Mouse (Mus musculus) erythroblast, embryonic 14.5 days (primary cell): Measurements from ENCODE around the gene Adh5. TPM values are rescaled to one million over a fixed set of nuclear protein-coding genes. Genes with fewer than 3 reads are reported as not detected.
"Not testable (repeated sequence)": the region's sequence is repeated elsewhere in the genome, so short reads cannot be mapped to it uniquely, and the experiment has no call there.

Experiments used
- H3K27me3 ChIP-seq: 2 replicates; pipeline ENCODE4 v1.6.1; 2012; ENCODE audit warnings: inconsistent platforms; ENCODE audit not compliant: control insufficient read depth
- H3K36me3 ChIP-seq: 2 replicates; pipeline ENCODE4 v1.6.1; 2012; ENCODE audit warnings: mild to moderate bottlenecking, inconsistent platforms; ENCODE audit not compliant: control insufficient read depth
- H3K4me1 ChIP-seq: 2 replicates; pipeline ENCODE4 v1.6.1; 2012; ENCODE audit warnings: inconsistent platforms; ENCODE audit not compliant: control insufficient read depth
- H3K4me3 ChIP-seq: replicated peaks from 2 replicates; pipeline ENCODE3; 2012; ENCODE audit warnings: moderate library complexity, mild to moderate bottlenecking, inconsistent platforms
- H3K9me3 ChIP-seq: 2 replicates; pipeline ENCODE4 v1.6.1; 2012; ENCODE audit warnings: low read length, inconsistent platforms, mixed read lengths; ENCODE audit not compliant: control insufficient read depth
- GATA1 ChIP-seq: IDR thresholded peaks from 2 replicates; pipeline ENCODE4 v1.6.1; 2012; ENCODE audit warnings: low read length, inconsistent platforms, mixed read lengths
- TAL1 ChIP-seq: IDR thresholded peaks from 3 replicates; pipeline ENCODE4 v1.6.1; 2012; ENCODE audit warnings: low read length, inconsistent platforms, mixed read lengths
- polyA plus RNA-seq: library from polyadenylated mRNA; stranded (reverse); fragments of >175 nt; gene quantifications from 2 replicates; pipeline ENCODE4 v1.2.3, GENCODE M21; 2012

Gene Adh5
- polyA plus RNA-seq, 1 experiment = 0.34 TPM

- Histone ChIP-seq H3K4me3 (no peak overlapping the region), H3K9me3 (no peaks in the 10 kb centered on the region), H3K36me3 (peaks cover 89% of the 10 kb centered on the region), H3K4me1 (no peaks in the 10 kb centered on the region), H3K27me3 (no peaks in the 10 kb centered on the region)
- no peak for TF ChIP-seq GATA1
- no peak for TF ChIP-seq TAL1
Observed at GRCm38 (mm10) chr3:138452169-138452568, 9.3 kb downstream of the Adh5 start.

- Histone ChIP-seq H3K36me3 (peaks cover 92% of the 10 kb centered on the region), H3K27me3 (no peaks in the 10 kb centered on the region), H3K4me1 (no peaks in the 10 kb centered on the region), H3K9me3 (no peaks in the 10 kb centered on the region), H3K4me3 (no peak overlapping the region)
- TF ChIP-seq GATA1 = no peak
- no peak for TF ChIP-seq TAL1
Observed at GRCm38 (mm10) chr3:138454234-138454633, 11.3 kb downstream of the Adh5 start.

GRCm38 (mm10) chr3:138454711-138455435 is 12.0 kb downstream of the Adh5 start:
- TF ChIP-seq TAL1 = no peak
- no peak for TF ChIP-seq GATA1
- Histone ChIP-seq H3K4me3 (no peak overlapping the region), H3K4me1 (no peaks in the 10 kb centered on the region), H3K9me3 (no peaks in the 10 kb centered on the region), H3K27me3 (no peaks in the 10 kb centered on the region), H3K36me3 (peaks cover 92% of the 10 kb centered on the region)

- Histone ChIP-seq H3K36me3 (peaks cover 98% of the 10 kb centered on the region), H3K4me1 (no peaks in the 10 kb centered on the region), H3K9me3 (no peaks in the 10 kb centered on the region), H3K27me3 (no peaks in the 10 kb centered on the region), H3K4me3 (no peak overlapping the region)
- TF ChIP-seq TAL1 (no peak), GATA1 (no peak)
Observed at GRCm38 (mm10) chr3:138458441-138458840, 15.5 kb downstream of the Adh5 start.

- H3K4me3 ChIP-seq = no peak overlapping the region
- H3K9me3 ChIP-seq = no peaks in the 10 kb centered on the region
- peaks cover 97% of the 10 kb centered on the region for H3K36me3 ChIP-seq
- TF ChIP-seq TAL1 (no peak), GATA1 (no peak)
- H3K27me3 ChIP-seq = no peaks in the 10 kb centered on the region
- no peaks in the 10 kb centered on the region for H3K4me1 ChIP-seq
Observed at GRCm38 (mm10) chr3:138460260-138460659, 17.4 kb downstream of the Adh5 start.

GRCm38 (mm10) chr3:138461832-138462231 is 18.9 kb downstream of the Adh5 start:
- Histone ChIP-seq H3K9me3 (no peaks in the 10 kb centered on the region), H3K4me3 (no peak overlapping the region), H3K36me3 (peaks cover 97% of the 10 kb centered on the region), H3K27me3 (no peaks in the 10 kb centered on the region), H3K4me1 (no peaks in the 10 kb centered on the region)
- TF ChIP-seq GATA1 (no peak), TAL1 (no peak)

GRCm38 (mm10) chr3:138463137-138463536 is 20.2 kb downstream of the Adh5 start:
- peaks cover 96% of the 10 kb centered on the region for H3K36me3 ChIP-seq
- H3K4me3 ChIP-seq = no peak overlapping the region
- H3K27me3 ChIP-seq = no peaks in the 10 kb centered on the region
- no peaks in the 10 kb centered on the region for H3K9me3 ChIP-seq
- no peak for TF ChIP-seq TAL1
- TF ChIP-seq GATA1 = no peak
- no peaks in the 10 kb centered on the region for H3K4me1 ChIP-seq

GRCm38 (mm10) chr3:138463807-138464206 is 20.9 kb downstream of the Adh5 start:
- Histone ChIP-seq H3K4me3 (no peak overlapping the region), H3K4me1 (no peaks in the 10 kb centered on the region), H3K27me3 (no peaks in the 10 kb centered on the region), H3K9me3 (no peaks in the 10 kb centered on the region), H3K36me3 (peaks cover 96% of the 10 kb centered on the region)
- TF ChIP-seq TAL1 (no peak), GATA1 (no peak)

- peaks cover 97% of the 10 kb centered on the region for H3K36me3 ChIP-seq
- H3K9me3 ChIP-seq = no peaks in the 10 kb centered on the region
- H3K27me3 ChIP-seq = no peaks in the 10 kb centered on the region
- no peak overlapping the region for H3K4me3 ChIP-seq
- no peaks in the 10 kb centered on the region for H3K4me1 ChIP-seq
- TF ChIP-seq GATA1 (no peak), TAL1 (no peak)
Observed at GRCm38 (mm10) chr3:138464573-138465147, 21.8 kb downstream of the Adh5 start.

GRCm38 (mm10) chr3:138466656-138467055 is 23.8 kb downstream of the Adh5 start:
- H3K27me3 ChIP-seq, H3K9me3 ChIP-seq, H3K4me1 ChIP-seq, H3K4me3 ChIP-seq: not testable (repeated sequence)
- peaks cover 97% of the 10 kb centered on the region for H3K36me3 ChIP-seq
